Mouse (Mus musculus): ENCODE data around the gene Cdc42se1. TPM values are rescaled to one million over a fixed set of nuclear protein-coding genes. Genes with fewer than 3 reads are reported as not detected.

Gene Cdc42se1
- polyA plus RNA-seq, 1 experiment from 2014 or later = 57.8 TPM

GRCm38 (mm10) chr3:95275161-95275560 is 46.6 kb downstream of the Cdc42se1 start:
- Histone ChIP-seq H3K4me2 (ENCODE audit: low read depth, low read length) (no peak overlapping the region), H3K36me3 (ENCODE audit: control insufficient read depth, insufficient read depth) (no peaks in the 10 kb centered on the region), H3K4me1 (ENCODE audit: control insufficient read depth, insufficient read depth, low read length) (peaks cover 25% of the 10 kb centered on the region), H3K27me3 (ENCODE audit: control insufficient read depth, insufficient read depth, low read length) (no peaks in the 10 kb centered on the region), H3K9ac (ENCODE audit: low read length) (no peak overlapping the region), H3K27ac (ENCODE audit: low read length) (peak overlapping the region; percentile 41), H3K9me3 (replicated peaks; ENCODE audit: control insufficient read depth, low read length) (no peaks in the 10 kb centered on the region), H3K4me3 (ENCODE audit: low read length) (no peak overlapping the region)
- WGBS = 59% methylated on average over 6 of the region's 6 CpGs
- ATAC-seq (replicated peaks; ENCODE audit: extremely low read depth, insufficient read depth, low FRiP score) = no peak

GRCm38 (mm10) chr3:95276428-95276934 is 47.9 kb downstream of the Cdc42se1 start:
- Histone ChIP-seq H3K36me3 (ENCODE audit: control insufficient read depth, insufficient read depth) (no peaks in the 10 kb centered on the region), H3K9me3 (replicated peaks; ENCODE audit: control insufficient read depth, low read length) (no peaks in the 10 kb centered on the region), H3K4me3 (ENCODE audit: low read length) (no peak overlapping the region), H3K4me2 (ENCODE audit: low read depth, low read length) (no peak overlapping the region), H3K4me1 (ENCODE audit: control insufficient read depth, insufficient read depth, low read length) (peaks cover 29% of the 10 kb centered on the region), H3K9ac (ENCODE audit: low read length) (no peak overlapping the region), H3K27ac (ENCODE audit: low read length) (peak overlapping the region; percentile 77), H3K27me3 (ENCODE audit: control insufficient read depth, insufficient read depth, low read length) (no peaks in the 10 kb centered on the region)
- WGBS = 68% methylated on average over 5 of the region's 5 CpGs
- no peak for ATAC-seq (replicated peaks; ENCODE audit: extremely low read depth, insufficient read depth, low FRiP score)

GRCm38 (mm10) chr3:95277149-95277551 is 48.6 kb downstream of the Cdc42se1 start:
- no peaks in the 10 kb centered on the region for H3K36me3 ChIP-seq (ENCODE audit: control insufficient read depth, insufficient read depth)
- H3K9ac ChIP-seq (ENCODE audit: low read length) = no peak overlapping the region; the same call in 1 of the 2 replicates
- no peaks in the 10 kb centered on the region for H3K27me3 ChIP-seq (ENCODE audit: control insufficient read depth, insufficient read depth, low read length)
- H3K27ac ChIP-seq (ENCODE audit: low read length) = peak overlapping the region; percentile 77
- no peak for ATAC-seq (replicated peaks; ENCODE audit: extremely low read depth, insufficient read depth, low FRiP score)
- H3K4me1 ChIP-seq (ENCODE audit: control insufficient read depth, insufficient read depth, low read length) = peaks cover 29% of the 10 kb centered on the region
- peak overlapping the region; percentile 26; the same call in 1 of the 2 replicates for H3K4me2 ChIP-seq (ENCODE audit: low read depth, low read length)
- H3K9me3 ChIP-seq (replicated peaks; ENCODE audit: control insufficient read depth, low read length) = no peaks in the 10 kb centered on the region
- H3K4me3 ChIP-seq (ENCODE audit: low read length) = no peak overlapping the region
- WGBS = 51% methylated on average over 1 of the region's 1 CpGs

- peaks cover 28% of the 10 kb centered on the region for H3K4me1 ChIP-seq (ENCODE audit: control insufficient read depth, insufficient read depth, low read length)
- WGBS = 12% methylated on average over 8 of the region's 8 CpGs
These were observed 52.2 kb downstream of the Cdc42se1 start for GRCm38 (mm10) chr3:95280747-95281146.

GRCm38 (mm10) chr3:95281216-95282126 is 52.9 kb downstream of the Cdc42se1 start, which contains the start of the genes Mindy1 and Prune1:
Gene Mindy1, plus strand, starts transcription at chr3:95281345.
Gene Prune1, minus strand, starts transcription at chr3:95282076.
- H3K36me3 ChIP-seq (ENCODE audit: control insufficient read depth, insufficient read depth) = no peaks in the 10 kb centered on the region
- H3K4me1 ChIP-seq (ENCODE audit: control insufficient read depth, insufficient read depth, low read length) = peaks cover 28% of the 10 kb centered on the region
- H3K4me3 ChIP-seq (ENCODE audit: low read length) = peak within 1 kb of the TSS; percentile 84
- ATAC-seq (replicated peaks; ENCODE audit: extremely low read depth, insufficient read depth, low FRiP score) = peak; percentile 86
- 0% methylated on average over 53 of the region's 53 CpGs for WGBS
- H3K27ac ChIP-seq (ENCODE audit: low read length) = peak within 1 kb of the TSS; percentile 92
- H3K9me3 ChIP-seq (replicated peaks; ENCODE audit: control insufficient read depth, low read length) = no peaks in the 10 kb centered on the region
- peak within 1 kb of the TSS; percentile 95 for H3K9ac ChIP-seq (ENCODE audit: low read length)
- H3K27me3 ChIP-seq (ENCODE audit: control insufficient read depth, insufficient read depth, low read length) = no peaks in the 10 kb centered on the region
- peak within 1 kb of the TSS; percentile 96 for H3K4me2 ChIP-seq (ENCODE audit: low read depth, low read length)

More at GRCm38 (mm10) chr3:95280747-95281146, 52.2 kb downstream of the Cdc42se1 start:
- H3K27ac ChIP-seq (ENCODE audit: low read length) = peak overlapping the region; percentile 92
- peak overlapping the region; percentile 80 for H3K4me2 ChIP-seq (ENCODE audit: low read depth, low read length)
- H3K36me3 ChIP-seq (ENCODE audit: control insufficient read depth, insufficient read depth) = no peaks in the 10 kb centered on the region
- no peaks in the 10 kb centered on the region for H3K27me3 ChIP-seq (ENCODE audit: control insufficient read depth, insufficient read depth, low read length)
- H3K9me3 ChIP-seq (replicated peaks; ENCODE audit: control insufficient read depth, low read length) = no peaks in the 10 kb centered on the region
- peak overlapping the region; percentile 95 for H3K9ac ChIP-seq (ENCODE audit: low read length)
- ATAC-seq (replicated peaks; ENCODE audit: extremely low read depth, insufficient read depth, low FRiP score) = no peak
- H3K4me3 ChIP-seq (ENCODE audit: low read length) = peak overlapping the region; percentile 84

GRCm38 (mm10) chr3:95282381-95282864 is 53.9 kb downstream of the Cdc42se1 start:
- no peaks in the 10 kb centered on the region for H3K9me3 ChIP-seq (replicated peaks; ENCODE audit: control insufficient read depth, low read length)
- ATAC-seq (replicated peaks; ENCODE audit: extremely low read depth, insufficient read depth, low FRiP score) = no peak
- peak overlapping the region; percentile 82 for H3K4me3 ChIP-seq (ENCODE audit: low read length)
- no peaks in the 10 kb centered on the region for H3K36me3 ChIP-seq (ENCODE audit: control insufficient read depth, insufficient read depth)
- H3K4me2 ChIP-seq (ENCODE audit: low read depth, low read length) = peak overlapping the region; percentile 96
- peak overlapping the region; percentile 92 for H3K27ac ChIP-seq (ENCODE audit: low read length)
- no peaks in the 10 kb centered on the region for H3K27me3 ChIP-seq (ENCODE audit: control insufficient read depth, insufficient read depth, low read length)
- under 1% methylated on average over 11 of the region's 11 CpGs for WGBS
- H3K9ac ChIP-seq (ENCODE audit: low read length) = peak overlapping the region; percentile 91
- peaks cover 19% of the 10 kb centered on the region for H3K4me1 ChIP-seq (ENCODE audit: control insufficient read depth, insufficient read depth, low read length)

GRCm38 (mm10) chr3:95282865-95283588 is 54.5 kb downstream of the Cdc42se1 start:
- Histone ChIP-seq H3K4me2 (ENCODE audit: low read depth, low read length) (peak overlapping the region; percentile 96), H3K36me3 (ENCODE audit: control insufficient read depth, insufficient read depth) (peaks cover 2% of the 10 kb centered on the region), H3K27me3 (ENCODE audit: control insufficient read depth, insufficient read depth, low read length) (no peaks in the 10 kb centered on the region), H3K9me3 (replicated peaks; ENCODE audit: control insufficient read depth, low read length) (no peaks in the 10 kb centered on the region), H3K4me3 (ENCODE audit: low read length) (peak overlapping the region; percentile 82), H3K27ac (ENCODE audit: low read length) (peak overlapping the region; percentile 92), H3K9ac (ENCODE audit: low read length) (peak overlapping the region; percentile 91), H3K4me1 (ENCODE audit: control insufficient read depth, insufficient read depth, low read length) (peaks cover 16% of the 10 kb centered on the region)
- WGBS = under 1% methylated on average over 51 of the region's 51 CpGs
- peak; percentile 61 for ATAC-seq (replicated peaks; ENCODE audit: extremely low read depth, insufficient read depth, low FRiP score)

GRCm38 (mm10) chr3:95283589-95283941 is 55.0 kb downstream of the Cdc42se1 start:
- no peak for ATAC-seq (replicated peaks; ENCODE audit: extremely low read depth, insufficient read depth, low FRiP score)
- no peaks in the 10 kb centered on the region for H3K27me3 ChIP-seq (ENCODE audit: control insufficient read depth, insufficient read depth, low read length)
- peaks cover 7% of the 10 kb centered on the region for H3K36me3 ChIP-seq (ENCODE audit: control insufficient read depth, insufficient read depth)
- peaks cover 16% of the 10 kb centered on the region for H3K4me1 ChIP-seq (ENCODE audit: control insufficient read depth, insufficient read depth, low read length)
- peak overlapping the region; percentile 91 for H3K9ac ChIP-seq (ENCODE audit: low read length)
- H3K9me3 ChIP-seq (replicated peaks; ENCODE audit: control insufficient read depth, low read length) = no peaks in the 10 kb centered on the region
- H3K4me2 ChIP-seq (ENCODE audit: low read depth, low read length) = peak overlapping the region; percentile 96
- 2% methylated on average over 7 of the region's 7 CpGs for WGBS
- peak overlapping the region; percentile 82 for H3K4me3 ChIP-seq (ENCODE audit: low read length)
- peak overlapping the region; percentile 92 for H3K27ac ChIP-seq (ENCODE audit: low read length)
